Mouse (Mus musculus) heart, postnatal 10 days (tissue): Measurements from ENCODE around the gene Krr1. TPM values are rescaled to one million over a fixed set of nuclear protein-coding genes. Genes with fewer than 3 reads are reported as not detected.

Experiments used
- total RNA-seq, 2 experiments: library from RNA; stranded (reverse); gene quantifications; 2 replicates each; pipeline ENCODE4 v1.2.3; 2021

Krr1 gene
- total RNA-seq, 2 experiments from 2014 or later = 21.2 to 22.1 TPM

Other genes with a start within 250 kb of the Krr1 start
- gene Glipr1, start 30.0 kb downstream of the Krr1 start, total RNA-seq = 1 to 10 TPM in 1 of 2 experiments, under 1 TPM in 1; 0.72 to 1.2 TPM
- not detected for gene Glipr1l1, start 87.5 kb downstream of the Krr1 start, total RNA-seq
- not detected for gene Glipr1l2, start 110.7 kb downstream of the Krr1 start, total RNA-seq
- gene Glipr1l3, start 187.7 kb downstream of the Krr1 start, total RNA-seq = not detected
- gene Caps2, start 191.0 kb downstream of the Krr1 start, total RNA-seq = not detected